Mouse (Mus musculus) lung, adult 2 months (tissue): ENCODE results near the gene Dnajb6. TPM values are rescaled to one million over a fixed set of nuclear protein-coding genes. Genes with fewer than 3 reads are reported as not detected.
"Not testable (repeated sequence)": the region's sequence is repeated elsewhere in the genome, so short reads cannot be mapped to it uniquely, and the experiment has no call there.

Experiments used
- DNase-seq: peaks from one replicate; pipeline ENCODE4 v3.0.0; 2022
- H3K4me1 ChIP-seq: fragments of 200-500 bp; 2 replicates; pipeline ENCODE4 v1.6.1; 2011; ENCODE audit warnings: low read length; ENCODE audit not compliant: control insufficient read depth, insufficient read depth
- H3K4me3 ChIP-seq: fragments of 200-500 bp; replicated peaks from 2 replicates; pipeline ENCODE3; 2011; ENCODE audit warnings: low read depth, mild to moderate bottlenecking, control low read depth, low read length; ENCODE audit errors: extremely low read depth
- CTCF ChIP-seq: fragments of 200-500 bp; IDR thresholded peaks from 2 replicates; pipeline ENCODE4 v1.5.1; 2011; ENCODE audit warnings: mild to moderate bottlenecking, low read length, control low read depth; ENCODE audit not compliant: insufficient read depth
- POLR2A ChIP-seq: fragments of 200-500 bp; IDR thresholded peaks from 2 replicates; pipeline ENCODE4 v1.6.1; 2011; ENCODE audit warnings: low read depth, mild to moderate bottlenecking, control low read depth, low read length, borderline replicate concordance; ENCODE audit errors: extremely low read depth
- WGBS: fragments of 180-500 bp; shearing (Covaris S2); methylation state at CpG from one replicate; pipeline ENCODE4 v1.1.7; 2018; 5-methylcytosine and 5-hydroxymethylcytosine counted together
- polyA plus RNA-seq: library from polyadenylated mRNA; depleted of rRNA; stranded (reverse); fragments of >200 nt; gene quantifications from 2 replicates; pipeline ENCODE4 v1.2.3, GENCODE M21; 2012

The Dnajb6 gene
- polyA plus RNA-seq, 1 experiment = 29.4 TPM

GRCm38 (mm10) chr5:29751306-29751705 is 15.8 kb downstream of the Dnajb6 start:
- Histone ChIP-seq H3K4me1 (no peaks in the 10 kb centered on the region), H3K4me3 (no peak overlapping the region)
- no peak for TF ChIP-seq POLR2A
- TF ChIP-seq CTCF = no peak
- DNase-seq = no peak

DNA sequence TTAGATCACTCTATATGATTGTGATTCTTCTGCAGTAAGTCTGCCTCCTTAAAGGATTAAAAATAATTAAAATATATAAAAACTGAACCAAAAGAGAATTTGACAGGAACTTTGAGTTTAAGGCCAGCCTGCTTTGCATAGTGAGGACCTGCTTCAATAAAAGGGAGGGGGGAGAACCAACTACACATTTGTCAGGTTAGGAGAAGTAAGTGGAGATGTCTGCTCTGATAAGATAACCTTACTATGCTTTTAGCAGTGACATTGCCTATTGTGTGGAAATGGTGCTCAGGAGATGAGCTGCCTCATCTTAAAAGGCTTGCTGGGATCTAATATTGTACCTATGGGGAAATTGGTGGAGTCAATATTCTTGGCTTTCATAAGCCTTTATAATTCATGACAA is 17.4 kb downstream of the Dnajb6 start:
- TF ChIP-seq POLR2A = no peak
- no peak for TF ChIP-seq CTCF
- Histone ChIP-seq H3K4me1 (no peaks in the 10 kb centered on the region), H3K4me3 (no peak overlapping the region)
- DNase-seq = no peak

- WGBS = 73% methylated on average over 5 of the region's 5 CpGs
- Histone ChIP-seq H3K4me1 (no peaks in the 10 kb centered on the region), H3K4me3 (no peak overlapping the region)
- DNase-seq = no peak
- TF ChIP-seq POLR2A = no peak
These were observed 23.8 kb downstream of the Dnajb6 start for GRCm38 (mm10) chr5:29759318-29759717.

DNA sequence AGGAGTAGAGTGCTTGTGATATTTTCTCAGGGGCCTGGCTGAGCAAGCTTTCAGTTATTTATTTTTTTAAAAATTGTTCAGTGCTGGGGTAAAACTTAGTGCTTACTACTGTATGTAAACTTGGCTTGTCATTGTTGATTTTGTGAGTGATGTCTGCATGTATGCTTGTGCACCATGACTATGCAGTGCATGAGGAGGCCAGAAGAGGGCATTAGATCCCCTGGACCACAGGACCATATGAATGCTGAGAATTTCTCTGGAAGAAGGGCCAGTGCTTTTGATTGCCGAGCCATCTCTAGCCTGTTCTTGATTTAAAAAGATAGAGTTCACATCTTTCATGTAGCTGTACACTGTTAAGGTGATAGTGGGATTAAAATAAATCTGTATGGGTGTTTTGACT is 35.4 kb downstream of the Dnajb6 start:
- no peak for DNase-seq
- TF ChIP-seq POLR2A (no peak), CTCF (0 out of 2 replicates have a peak, but pooled peaks have one; percentile 1)
- Histone ChIP-seq H3K4me3 (no peak overlapping the region), H3K4me1 (no peaks in the 10 kb centered on the region; the same call in 1 of the 2 replicates)
- WGBS = 78% methylated on average over 1 of the region's 1 CpGs

DNA sequence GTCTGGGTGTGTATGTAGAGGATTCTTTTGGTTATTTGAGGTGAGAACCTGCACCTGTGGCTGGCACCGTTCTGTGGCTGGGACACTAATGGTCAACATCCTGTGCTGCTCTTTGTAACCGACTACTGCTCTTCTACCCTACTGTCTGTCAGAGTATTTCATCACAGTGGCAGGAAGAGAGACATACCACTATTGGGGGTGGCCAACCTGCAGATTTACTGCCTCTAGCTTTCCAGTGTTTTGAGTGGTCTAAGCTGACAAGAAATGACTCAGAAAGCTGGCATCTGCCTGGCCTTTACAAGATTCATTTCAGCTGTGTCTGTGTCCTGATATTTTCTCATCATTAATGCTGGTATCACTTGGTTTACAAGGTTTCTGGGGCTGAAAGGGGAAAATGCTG is 36.5 kb downstream of the Dnajb6 start:
- 40% methylated on average over 2 of the region's 2 CpGs for WGBS
- H3K4me1 ChIP-seq = no peaks in the 10 kb centered on the region; the same call in 1 of the 2 replicates
- TF ChIP-seq POLR2A = no peak
- no peak for TF ChIP-seq CTCF

GRCm38 (mm10) chr5:29772651-29773330 is 37.3 kb downstream of the Dnajb6 start:
- no peak for DNase-seq
- Histone ChIP-seq H3K4me3 (no peak overlapping the region), H3K4me1 (no peaks in the 10 kb centered on the region; the same call in 1 of the 2 replicates)
- WGBS = 55% methylated on average over 4 of the region's 4 CpGs
- TF ChIP-seq POLR2A (no peak), CTCF (no peak)

More for the DNA sequence above, 36.5 kb downstream of the Dnajb6 start:
- no peak for DNase-seq
- H3K4me3 ChIP-seq = no peak overlapping the region

DNA sequence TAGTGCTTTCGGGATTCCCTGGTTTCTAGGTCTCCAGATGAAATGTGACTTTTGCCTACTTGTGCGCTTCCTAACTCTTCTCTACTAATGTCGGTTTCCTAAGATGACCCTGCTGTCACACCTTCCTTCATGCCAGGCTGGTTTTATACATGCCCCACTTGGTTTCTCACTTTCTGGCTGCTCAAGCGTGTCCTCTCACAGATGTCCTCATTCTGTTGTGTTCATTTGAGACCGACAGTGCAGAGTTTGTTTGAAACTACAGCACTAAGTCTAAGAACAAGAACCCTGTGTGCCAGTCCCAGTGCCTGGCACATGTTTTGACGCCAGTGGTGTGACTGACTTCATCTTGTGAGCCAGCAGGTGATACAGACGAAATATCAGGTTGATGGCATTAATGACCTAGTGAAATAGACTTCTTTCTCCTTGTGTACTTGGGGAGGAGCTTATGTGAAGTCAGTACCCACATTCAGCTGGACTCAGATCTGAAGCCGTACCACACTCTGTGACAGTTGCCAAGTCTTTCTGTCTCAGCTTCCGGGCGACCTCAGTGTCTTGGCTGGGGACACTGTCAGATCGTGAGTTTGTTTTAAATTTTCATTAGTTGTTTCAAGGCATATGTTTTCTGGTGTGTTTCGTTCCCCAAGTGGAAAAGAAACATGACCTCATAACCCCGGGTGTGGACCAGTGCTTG is 38.1 kb downstream of the Dnajb6 start:
- no peak for DNase-seq
- 71% methylated on average over 13 of the region's 13 CpGs for WGBS
- no peaks in the 10 kb centered on the region; the same call in 1 of the 2 replicates for H3K4me1 ChIP-seq
- no peak for TF ChIP-seq POLR2A
- TF ChIP-seq CTCF = no peak
- no peak overlapping the region for H3K4me3 ChIP-seq

- 46% methylated on average over 5 of the region's 5 CpGs for WGBS
- no peak overlapping the region for H3K4me3 ChIP-seq
- DNase-seq = no peak
- H3K4me1 ChIP-seq = no peaks in the 10 kb centered on the region; the same call in 1 of the 2 replicates
- TF ChIP-seq CTCF (no peak), POLR2A (no peak)
These were observed 39.9 kb downstream of the Dnajb6 start for GRCm38 (mm10) chr5:29775437-29775836.

DNA sequence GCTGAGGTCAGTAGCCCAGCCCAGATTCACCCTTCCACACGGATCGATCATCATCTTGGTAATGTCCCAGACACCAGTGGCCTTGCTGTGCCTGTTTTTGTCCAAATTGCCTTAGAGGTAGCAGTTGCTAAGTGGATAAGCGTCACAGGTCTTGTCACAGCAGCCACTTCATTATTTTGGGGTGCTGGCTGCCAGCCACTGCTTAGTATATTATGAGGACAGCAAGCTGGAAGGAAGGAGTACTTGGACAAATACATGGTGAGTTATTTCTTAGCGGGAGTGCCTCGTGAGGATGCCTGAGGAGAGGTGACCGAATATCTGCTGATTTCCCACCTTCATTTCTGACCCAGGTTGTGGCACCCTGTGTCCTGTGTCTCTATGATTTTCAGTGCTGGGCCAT is 42.5 kb downstream of the Dnajb6 start:
- Histone ChIP-seq H3K4me3 (no peak overlapping the region), H3K4me1 (no peaks in the 10 kb centered on the region; the same call in 1 of the 2 replicates)
- no peak for DNase-seq
- WGBS = 81% methylated on average over 6 of the region's 6 CpGs
- TF ChIP-seq POLR2A (no peak), CTCF (no peak)

- 88% methylated on average over 9 of the region's 9 CpGs for WGBS
- H3K4me3 ChIP-seq, DNase-seq, H3K4me1 ChIP-seq: not testable (repeated sequence)
These were observed 44.2 kb downstream of the Dnajb6 start for GRCm38 (mm10) chr5:29779733-29780132.
